ENCODE assay signal across 9 mouse cellular contexts in the genomic region with DNA sequence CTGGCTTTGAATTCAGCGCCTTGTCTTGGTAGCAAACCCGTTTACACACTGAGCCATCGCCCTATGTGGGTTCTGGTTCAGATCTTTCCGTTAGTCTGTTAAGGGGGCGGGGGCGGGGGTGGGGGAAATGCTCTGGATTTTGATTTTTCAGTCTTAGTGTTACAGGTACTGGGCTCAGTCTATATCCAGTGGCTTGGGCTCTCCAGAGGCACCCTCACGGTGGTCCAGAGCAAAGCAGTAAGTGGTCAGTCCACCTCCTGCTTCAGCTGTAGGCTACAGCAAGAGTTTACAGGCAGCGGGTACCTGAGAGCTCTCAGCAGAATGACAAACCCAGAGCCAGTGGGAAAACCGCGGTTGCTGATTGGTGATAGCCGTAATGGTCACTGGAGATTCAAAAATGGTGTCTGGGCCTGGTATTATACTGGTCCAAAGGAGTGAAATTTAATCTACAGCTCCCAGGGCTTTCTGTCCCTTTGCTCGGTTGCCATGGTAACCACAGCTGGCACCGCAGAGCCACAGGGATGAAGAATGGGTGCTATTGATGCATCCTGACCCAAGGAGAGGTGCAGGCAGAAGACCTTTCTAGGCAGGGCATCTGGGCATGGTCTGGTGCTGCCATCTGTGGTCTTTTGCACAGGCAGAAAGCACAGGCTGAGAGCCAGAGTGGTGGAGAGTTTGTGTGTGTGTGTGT. TPM values are rescaled to one million over a fixed set of nuclear protein-coding genes. Genes with fewer than 3 reads are reported as not detected.
A peak's percentile ranks its signal among the peaks of the same experiment; 100 is the strongest.
DNase-seq lines count a peak whose midpoint lies in the region; ATAC-seq lines count a peak whose summit lies in the region.
"Had no signal": no experiment of that assay in that cellular context is flagged by ENCODE, and none has a peak within 500 bp of the region (broad histone marks: within the 10 kb centered on the region; RNA-seq: fewer than 3 reads in every experiment).

No protein-coding gene starts in this region.

- H3K27me3 ChIP-seq in forebrain, embryonic 14.5 days (replicated peaks; ENCODE audit: control insufficient read depth, insufficient read depth, low read length): 0 out of 2 replicates have a peak, but pooled peaks cover 3% of the 10 kb centered on the region

- H3K4me2 ChIP-seq in forebrain, embryonic 14.5 days (ENCODE audit: low read length): no peak overlapping the region

- no peaks in the 10 kb centered on the region for H3K36me3 ChIP-seq in forebrain, embryonic 14.5 days (ENCODE audit: control insufficient read depth, insufficient read depth, low read length)

- DNase-seq in right cerebral cortex, postnatal 14 days: peak; percentile 43
- DNase-seq in right cerebral cortex, postnatal 36 days (ENCODE audit: low spot score in 2 of 2): no peak
- DNase-seq in forebrain, embryonic 14.5 days (ENCODE audit: low spot score): peak; percentile 74
- DNase-seq in layer of hippocampus, adult 9-11 months: peak; percentile 64
- DNase-seq in right cerebral cortex, postnatal 4 days: peak; percentile 49
- no peak for DNase-seq in gastrocnemius, postnatal 36 days
- no peak for DNase-seq in gastrocnemius, postnatal 4 days (ENCODE audit: low spot score in 2 of 2)
- DNase-seq: lung, postnatal 36 days had no signal

- peak overlapping the region; percentile 69 for H3K27ac ChIP-seq in forebrain, embryonic 14.5 days (ENCODE audit: low read depth, low read length)

- 51% methylated on average over 13 of the region's 13 CpGs for WGBS in forebrain, embryonic 14.5 days

- H3K4me1 ChIP-seq in forebrain, embryonic 14.5 days (ENCODE audit: control insufficient read depth, insufficient read depth, low read length): peaks cover 22% of the 10 kb centered on the region

- no peak overlapping the region for H3K4me3 ChIP-seq in forebrain, embryonic 14.5 days (ENCODE audit: low read depth, low read length)

- no peak overlapping the region for H3K9ac ChIP-seq in forebrain, embryonic 14.5 days (ENCODE audit: low read length)

- intact Hi-C loops in gastrocnemius, postnatal 36 days (cut with DNase I): no loop called here

- peak; percentile 76 for ATAC-seq in forebrain, embryonic 14.5 days
- no peak for ATAC-seq in monocyte, adult 5-6 weeks (replicated peaks; ENCODE audit: insufficient number of reproducible peaks, low FRiP score, low TSS enrichment, poor library complexity, severe bottlenecking)

- H3K9me3 ChIP-seq in forebrain, embryonic 14.5 days (replicated peaks; ENCODE audit: control insufficient read depth, low read length): no peaks in the 10 kb centered on the region

RNA-seq across cellular contexts. Expression of a gene that starts 17.5 kb away (rescaled TPM):
- polyA plus RNA-seq in forebrain, embryonic 14.5 days (2014; fragmentation: Nextera tagmentation; extraction: Ambion mirVana): 1.6 and 2.4 TPM in 2 replicates
- total RNA-seq in monocyte, adult 5-6 weeks (2017): not detected in 3 replicates
- 1 to 10 TPM; 1.8 to 2.1 TPM for total RNA-seq in gastrocnemius, postnatal 36 days (2021)
- 10 to 100 TPM; 12.2 to 13.4 TPM for total RNA-seq in gastrocnemius, postnatal 4 days (2021)

RNA-seq across cellular contexts. Expression of a gene that starts 23.8 kb away (rescaled TPM):
- 0.60 and 1.2 TPM in 2 replicates for polyA plus RNA-seq in forebrain, embryonic 14.5 days (2014; fragmentation: Nextera tagmentation; extraction: Ambion mirVana)
- 20.6 to 37.7 TPM (median 29.0 TPM) in 3 replicates for total RNA-seq in monocyte, adult 5-6 weeks (2017)
- 100 to 1,000 TPM; 272 to 347 TPM for total RNA-seq in gastrocnemius, postnatal 36 days (2021)
- 100 to 1,000 TPM; 149 to 154 TPM for total RNA-seq in gastrocnemius, postnatal 4 days (2021)

RNA-seq across cellular contexts. Expression of a gene that starts 51.5 kb away (rescaled TPM):
- polyA plus RNA-seq in forebrain, embryonic 14.5 days (2014; fragmentation: Nextera tagmentation; extraction: Ambion mirVana): 4.5 and 5.5 TPM in 2 replicates
- total RNA-seq in monocyte, adult 5-6 weeks (2017): 18.1 to 19.7 TPM (median 18.4 TPM) in 3 replicates
- total RNA-seq in gastrocnemius, postnatal 36 days (2021): 1 to 10 TPM; 1.3 to 1.9 TPM
- 10 to 100 TPM; 18.4 to 19.4 TPM for total RNA-seq in gastrocnemius, postnatal 4 days (2021)

Comparison
In these comparisons a context has a peak if more than half of its experiments do, and no peak if none do; other contexts are left out.
1. DNase-seq: peak in right cerebral cortex, postnatal 14 days (single experiment), forebrain, embryonic 14.5 days (single experiment), layer of hippocampus, adult 9-11 months (single experiment) and right cerebral cortex, postnatal 4 days (single experiment); none in right cerebral cortex, postnatal 36 days (0 of 2), gastrocnemius, postnatal 36 days (0 of 2) and gastrocnemius, postnatal 4 days (0 of 2).
2. RNA of a gene that starts 17.5 kb away (total RNA-seq): 12.2 to 13.4 TPM in gastrocnemius, postnatal 4 days; 1.8 to 2.1 TPM in gastrocnemius, postnatal 36 days and not detected in monocyte, adult 5-6 weeks; every median in the first group is over 4 times any median in the second.